Mouse (Mus musculus): ENCODE data around the gene Fbxl2. TPM values are rescaled to one million over a fixed set of nuclear protein-coding genes. Genes with fewer than 3 reads are reported as not detected.
A peak's percentile ranks its signal among the peaks of the same experiment; 100 is the strongest.

Gene Fbxl2
- total and polyA plus RNA-seq, 2 experiments from 2014 or later: 1.6 to 3.4 TPM

DNA sequence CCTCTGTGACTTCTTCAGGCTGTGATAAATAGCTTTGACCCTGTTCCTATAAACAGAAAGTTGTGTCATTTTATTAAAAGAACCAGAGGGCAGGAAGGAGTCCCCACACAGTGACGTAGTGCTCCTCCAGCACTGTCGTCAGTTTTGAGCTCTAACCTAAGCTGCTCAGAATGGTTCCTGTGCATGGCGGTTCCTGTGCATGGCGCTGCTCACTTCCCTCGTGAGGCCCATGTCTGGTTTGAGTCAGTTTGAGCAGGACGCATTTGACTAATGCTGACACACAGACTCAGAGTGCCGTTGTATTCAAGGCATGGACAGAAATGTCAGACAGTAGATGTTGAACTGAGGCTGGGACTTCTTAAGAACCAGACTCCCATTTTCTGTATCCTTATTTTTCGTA is 74.4 kb downstream of the Fbxl2 start:
- H3K36me3 ChIP-seq (replicated peaks; ENCODE audit: control insufficient read depth, insufficient read depth, low read length): peaks cover 90% of the 10 kb centered on the region
- no peak overlapping the region for H3K9ac ChIP-seq (replicated peaks; ENCODE audit: low read depth, low read length)
- 64% methylated on average over 8 of the region's 8 CpGs for WGBS
- no peaks in the 10 kb centered on the region for H3K27me3 ChIP-seq (ENCODE audit: control insufficient read depth, insufficient read depth, low read length)
- no peak overlapping the region for H3K4me3 ChIP-seq (ENCODE audit: low read depth, low read length)
- no peak overlapping the region for H3K4me2 ChIP-seq (ENCODE audit: low read depth, low read length)
- no peak for DNase-seq (ENCODE audit: low spot score)
- no peaks in the 10 kb centered on the region for H3K4me1 ChIP-seq (ENCODE audit: control insufficient read depth, insufficient read depth)
- no peak for ATAC-seq (ENCODE audit: insufficient read depth, low read depth)
- no peak overlapping the region for H3K27ac ChIP-seq (ENCODE audit: low read depth)
- TF ChIP-seq EP300 (IDR thresholded peaks at IDR 0.05; ENCODE audit: low read depth): no peak
- TF ChIP-seq CTCF (IDR thresholded peaks at IDR 0.05; ENCODE audit: low read depth): no peak
- no peaks in the 10 kb centered on the region for H3K9me3 ChIP-seq (replicated peaks; ENCODE audit: control insufficient read depth, low read length)

DNA sequence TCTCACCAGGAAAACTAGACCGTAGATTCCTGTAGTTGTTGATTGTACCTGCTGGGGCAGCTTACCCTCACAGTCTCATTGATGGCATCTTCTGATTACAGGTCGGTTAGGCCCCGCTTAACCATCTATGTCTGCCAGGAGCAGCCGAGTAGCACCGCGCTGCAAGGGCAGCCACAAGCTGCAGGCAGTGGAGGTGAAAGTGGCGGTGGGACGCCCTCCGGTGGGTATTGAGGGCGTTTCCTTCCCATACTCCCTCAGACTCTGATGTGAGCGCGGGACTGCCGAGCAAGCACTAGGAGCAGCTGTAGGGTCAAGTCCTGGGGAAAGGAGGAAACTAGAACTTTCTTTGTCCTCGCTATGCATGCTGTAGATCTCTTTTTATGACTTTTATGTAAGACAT is 76.0 kb downstream of the Fbxl2 start:
- 87% methylated on average over 14 of the region's 14 CpGs for WGBS
- Histone ChIP-seq H3K4me2 (ENCODE audit: low read depth, low read length) (no peak overlapping the region), H3K4me1 (ENCODE audit: control insufficient read depth, insufficient read depth) (no peaks in the 10 kb centered on the region), H3K9ac (replicated peaks; ENCODE audit: low read depth, low read length) (no peak overlapping the region), H3K9me3 (replicated peaks; ENCODE audit: control insufficient read depth, low read length) (no peaks in the 10 kb centered on the region), H3K27ac (ENCODE audit: low read depth) (no peak overlapping the region), H3K4me3 (ENCODE audit: low read depth, low read length) (no peak overlapping the region), H3K27me3 (ENCODE audit: control insufficient read depth, insufficient read depth, low read length) (no peaks in the 10 kb centered on the region), H3K36me3 (replicated peaks; ENCODE audit: control insufficient read depth, insufficient read depth, low read length) (peaks cover 90% of the 10 kb centered on the region)
- ATAC-seq (ENCODE audit: insufficient read depth, low read depth): no peak
- TF ChIP-seq CTCF (IDR thresholded peaks at IDR 0.05; ENCODE audit: low read depth): 0 out of 2 replicates have a peak, but pooled peaks have one; percentile 3
- no peak for TF ChIP-seq EP300 (IDR thresholded peaks at IDR 0.05; ENCODE audit: low read depth)
- no peak for DNase-seq (ENCODE audit: low spot score)

DNA sequence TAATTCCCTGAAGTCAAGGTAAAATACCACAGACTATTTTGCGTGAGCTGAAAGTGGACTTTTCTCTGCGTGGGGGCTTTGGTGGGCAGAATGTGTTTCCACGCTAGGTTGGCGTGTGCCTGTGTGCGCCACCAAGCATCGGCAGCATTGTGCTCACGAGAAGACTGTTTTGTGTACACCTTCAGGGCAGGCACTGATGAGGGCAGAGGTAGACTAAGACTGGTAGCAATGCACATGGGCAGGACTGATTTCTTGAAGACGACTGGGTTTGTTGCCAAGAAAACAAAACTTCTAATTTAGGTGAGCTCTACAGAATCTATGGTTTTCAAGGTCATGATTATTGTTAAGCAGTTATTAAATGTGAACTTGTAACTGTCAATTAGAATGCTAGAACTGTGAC is 76.6 kb downstream of the Fbxl2 start:
- Histone ChIP-seq H3K27ac (ENCODE audit: low read depth) (no peak overlapping the region), H3K4me2 (ENCODE audit: low read depth, low read length) (no peak overlapping the region), H3K9me3 (replicated peaks; ENCODE audit: control insufficient read depth, low read length) (no peaks in the 10 kb centered on the region), H3K27me3 (ENCODE audit: control insufficient read depth, insufficient read depth, low read length) (no peaks in the 10 kb centered on the region), H3K4me3 (ENCODE audit: low read depth, low read length) (no peak overlapping the region), H3K9ac (replicated peaks; ENCODE audit: low read depth, low read length) (no peak overlapping the region), H3K4me1 (ENCODE audit: control insufficient read depth, insufficient read depth) (no peaks in the 10 kb centered on the region), H3K36me3 (replicated peaks; ENCODE audit: control insufficient read depth, insufficient read depth, low read length) (peaks cover 89% of the 10 kb centered on the region)
- TF ChIP-seq EP300 (IDR thresholded peaks at IDR 0.05; ENCODE audit: low read depth) (no peak), CTCF (IDR thresholded peaks at IDR 0.05; ENCODE audit: low read depth) (no peak)
- WGBS: 94% methylated on average over 8 of the region's 8 CpGs
- ATAC-seq (ENCODE audit: insufficient read depth, low read depth): no peak
- no peak for DNase-seq (ENCODE audit: low spot score)

DNA sequence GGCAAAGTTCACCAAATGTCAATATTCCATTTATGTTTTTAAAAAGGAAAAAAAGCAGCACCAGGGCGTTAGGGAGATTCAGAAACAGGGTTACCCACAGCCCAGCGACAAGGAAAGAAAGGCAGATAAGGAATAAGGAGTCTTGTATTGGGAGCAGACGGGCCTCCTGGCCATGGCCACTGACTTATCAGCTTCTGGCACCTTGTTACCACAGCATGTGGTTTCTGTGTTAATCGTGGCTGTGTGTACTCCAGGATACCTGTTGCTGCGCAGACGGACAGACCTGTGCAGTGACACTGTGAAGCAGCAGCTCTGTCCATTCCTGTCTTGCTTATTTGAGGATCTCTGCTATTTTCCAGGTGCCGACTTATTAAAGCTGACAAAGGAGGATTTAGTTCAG is 77.0 kb downstream of the Fbxl2 start:
- Histone ChIP-seq H3K4me3 (ENCODE audit: low read depth, low read length) (no peak overlapping the region), H3K36me3 (replicated peaks; ENCODE audit: control insufficient read depth, insufficient read depth, low read length) (peaks cover 89% of the 10 kb centered on the region), H3K9me3 (replicated peaks; ENCODE audit: control insufficient read depth, low read length) (no peaks in the 10 kb centered on the region), H3K27me3 (ENCODE audit: control insufficient read depth, insufficient read depth, low read length) (no peaks in the 10 kb centered on the region), H3K9ac (replicated peaks; ENCODE audit: low read depth, low read length) (no peak overlapping the region), H3K27ac (ENCODE audit: low read depth) (no peak overlapping the region), H3K4me2 (ENCODE audit: low read depth, low read length) (no peak overlapping the region), H3K4me1 (ENCODE audit: control insufficient read depth, insufficient read depth) (no peaks in the 10 kb centered on the region)
- no peak for TF ChIP-seq EP300 (IDR thresholded peaks at IDR 0.05; ENCODE audit: low read depth)
- TF ChIP-seq CTCF (IDR thresholded peaks at IDR 0.05; ENCODE audit: low read depth): no peak
- 77% methylated on average over 7 of the region's 7 CpGs for WGBS
- DNase-seq (ENCODE audit: low spot score): no peak
- ATAC-seq (ENCODE audit: insufficient read depth, low read depth): no peak

DNA sequence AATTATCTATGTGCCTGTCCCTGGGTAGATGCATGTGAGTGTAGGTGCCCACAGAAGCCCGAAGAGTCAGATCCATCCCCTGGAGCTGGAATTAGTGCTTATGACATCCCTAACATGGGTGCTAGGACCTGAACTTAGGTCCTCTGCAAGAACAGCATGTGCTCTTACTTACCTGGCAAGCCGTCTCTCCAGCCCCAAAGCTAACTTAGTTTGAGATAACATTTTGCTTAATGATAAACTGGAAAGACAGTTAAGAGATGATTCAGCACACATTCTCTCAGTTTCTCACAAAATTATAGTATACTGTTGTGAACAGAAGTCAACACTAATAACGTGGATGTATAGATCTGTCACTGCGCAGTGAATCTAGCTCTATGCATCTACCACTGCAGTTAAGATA is 79.2 kb downstream of the Fbxl2 start:
- ATAC-seq (ENCODE audit: insufficient read depth, low read depth) (no peak), DNase-seq (ENCODE audit: low spot score) (no peak)
- Histone ChIP-seq H3K4me1 (ENCODE audit: control insufficient read depth, insufficient read depth) (no peaks in the 10 kb centered on the region), H3K9ac (replicated peaks; ENCODE audit: low read depth, low read length) (no peak overlapping the region), H3K4me2 (ENCODE audit: low read depth, low read length) (no peak overlapping the region), H3K9me3 (replicated peaks; ENCODE audit: control insufficient read depth, low read length) (no peaks in the 10 kb centered on the region), H3K27me3 (ENCODE audit: control insufficient read depth, insufficient read depth, low read length) (no peaks in the 10 kb centered on the region), H3K4me3 (ENCODE audit: low read depth, low read length) (no peak overlapping the region), H3K36me3 (replicated peaks; ENCODE audit: control insufficient read depth, insufficient read depth, low read length) (peaks cover 95% of the 10 kb centered on the region), H3K27ac (ENCODE audit: low read depth) (no peak overlapping the region)
- no peak for TF ChIP-seq CTCF (IDR thresholded peaks at IDR 0.05; ENCODE audit: low read depth)
- TF ChIP-seq EP300 (IDR thresholded peaks at IDR 0.05; ENCODE audit: low read depth): no peak
- 89% methylated on average over 4 of the region's 4 CpGs for WGBS

DNA sequence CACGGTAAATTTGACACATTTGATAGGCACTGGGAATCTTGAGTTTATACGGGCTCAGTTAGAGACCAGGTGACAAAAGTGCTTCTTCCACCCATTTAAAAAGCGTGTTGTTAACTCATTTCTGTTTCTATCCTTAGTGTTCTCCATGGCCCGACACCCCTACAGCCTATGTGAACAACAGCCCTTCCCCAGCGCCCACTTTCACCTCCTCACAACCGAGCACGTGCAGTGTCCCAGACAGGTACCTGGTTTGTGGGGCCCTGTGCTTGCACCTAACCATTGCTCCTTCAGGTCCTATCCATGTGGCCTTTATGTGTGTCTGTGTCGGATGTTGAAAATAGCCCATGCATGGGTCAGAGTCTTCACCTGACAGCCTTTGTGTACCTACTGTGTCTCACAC is 81.6 kb downstream of the Fbxl2 start:
- no peak for DNase-seq (ENCODE audit: low spot score)
- no peak overlapping the region for H3K4me2 ChIP-seq (ENCODE audit: low read depth, low read length)
- H3K36me3 ChIP-seq (replicated peaks; ENCODE audit: control insufficient read depth, insufficient read depth, low read length): peaks cover 96% of the 10 kb centered on the region
- 92% methylated on average over 8 of the region's 8 CpGs for WGBS
- no peaks in the 10 kb centered on the region for H3K9me3 ChIP-seq (replicated peaks; ENCODE audit: control insufficient read depth, low read length)
- ATAC-seq (ENCODE audit: insufficient read depth, low read depth): no peak
- no peak overlapping the region for H3K4me3 ChIP-seq (ENCODE audit: low read depth, low read length)
- no peaks in the 10 kb centered on the region for H3K27me3 ChIP-seq (ENCODE audit: control insufficient read depth, insufficient read depth, low read length)
- no peak overlapping the region for H3K27ac ChIP-seq (ENCODE audit: low read depth)
- no peak overlapping the region for H3K9ac ChIP-seq (replicated peaks; ENCODE audit: low read depth, low read length)
- H3K4me1 ChIP-seq (ENCODE audit: control insufficient read depth, insufficient read depth): no peaks in the 10 kb centered on the region
- TF ChIP-seq EP300 (IDR thresholded peaks at IDR 0.05; ENCODE audit: low read depth) (no peak), CTCF (IDR thresholded peaks at IDR 0.05; ENCODE audit: low read depth) (no peak)

Measured in heart, postnatal 0 days (tissue).